Mouse (Mus musculus) heart, embryonic 15.5 days (tissue): ENCODE measurements around the gene E4f1. TPM values are rescaled to one million over a fixed set of nuclear protein-coding genes. Genes with fewer than 3 reads are reported as not detected.

ENCODE experiments used
- ATAC-seq: fragments of 200-750 bp; cut with Nextera tagmentation; replicated peaks from 2 replicates; pipeline ENCODE4 v1.8.0; 2017; ENCODE audit warnings: low read depth, moderate TSS enrichment; ENCODE audit not compliant: insufficient number of reproducible peaks, insufficient read depth, low FRiP score
- H3K27ac ChIP-seq: fragments of 300-500 bp; sonication (generic); 2 replicates; pipeline ENCODE4 v1.5.1; 2015; ENCODE audit warnings: mild to moderate bottlenecking, inconsistent platforms
- H3K27me3 ChIP-seq: fragments of 300-500 bp; sonication (generic); 2 replicates; pipeline ENCODE4 v1.6.1; 2015; ENCODE audit warnings: inconsistent platforms
- H3K36me3 ChIP-seq: fragments of 300-500 bp; sonication (generic); 2 replicates; pipeline ENCODE4 v1.6.1; 2015; ENCODE audit warnings: mild to moderate bottlenecking, inconsistent platforms
- H3K4me1 ChIP-seq: fragments of 300-500 bp; sonication (generic); replicated peaks from 2 replicates; pipeline ENCODE4 v1.6.1; 2015; ENCODE audit warnings: inconsistent platforms
- H3K4me2 ChIP-seq: fragments of 300-500 bp; sonication (generic); 2 replicates; pipeline ENCODE4 v1.6.1; 2015; ENCODE audit warnings: inconsistent platforms, mild to moderate bottlenecking, moderate library complexity
- H3K4me3 ChIP-seq: fragments of 300-500 bp; sonication (generic); 2 replicates; pipeline ENCODE4 v1.5.1; 2015; ENCODE audit warnings: mild to moderate bottlenecking, inconsistent platforms
- H3K9ac ChIP-seq: fragments of 300-500 bp; sonication (generic); 2 replicates; pipeline ENCODE4 v1.6.1; 2015; ENCODE audit warnings: mild to moderate bottlenecking, inconsistent platforms
- H3K9me3 ChIP-seq: fragments of 300-500 bp; sonication (generic); replicated peaks from 2 replicates; pipeline ENCODE4 v1.6.1; 2016; ENCODE audit warnings: inconsistent platforms
- WGBS: fragments of 180-500 bp; shearing (Covaris S2); methylation state at CpG from one replicate; pipeline ENCODE4 v1.1.7; 2015; ENCODE audit warnings: mixed read lengths; 5-methylcytosine and 5-hydroxymethylcytosine counted together
- polyA plus RNA-seq: library from polyadenylated mRNA; unstranded; fragments of >200 nt; fragmentation: Nextera tagmentation; extraction: Ambion mirVana; gene quantifications from 2 replicates; pipeline ENCODE4 v1.2.1, GENCODE M21; 2015

The E4f1 gene
- polyA plus RNA-seq, 1 experiment from 2014 or later, result 20.5 TPM

- H3K27ac ChIP-seq, result no peak overlapping the region
- peaks cover 14% of the 10 kb centered on the region for H3K36me3 ChIP-seq
- no peaks in the 10 kb centered on the region for H3K9me3 ChIP-seq
- H3K4me3 ChIP-seq, result no peak overlapping the region
- no peak overlapping the region for H3K4me2 ChIP-seq
- WGBS, result 53% methylated on average over 3 of the region's 3 CpGs
- H3K9ac ChIP-seq, result no peak overlapping the region
- H3K4me1 ChIP-seq, result no peaks in the 10 kb centered on the region
- no peaks in the 10 kb centered on the region for H3K27me3 ChIP-seq
- ATAC-seq, result no peak
Observed at GRCm38 (mm10) chr17:24402371-24402770, 67.7 kb downstream of the E4f1 start.

- H3K4me1 ChIP-seq, result no peaks in the 10 kb centered on the region
- H3K27ac ChIP-seq, result no peak overlapping the region
- no peak overlapping the region for H3K4me3 ChIP-seq
- ATAC-seq, result no peak
- no peaks in the 10 kb centered on the region for H3K27me3 ChIP-seq
- no peak overlapping the region for H3K9ac ChIP-seq
- peaks cover 5% of the 10 kb centered on the region for H3K36me3 ChIP-seq
- 81% methylated on average over 7 of the region's 7 CpGs for WGBS
- H3K9me3 ChIP-seq, result no peaks in the 10 kb centered on the region
- H3K4me2 ChIP-seq, result no peak overlapping the region
Observed at GRCm38 (mm10) chr17:24394456-24394855, 75.7 kb downstream of the E4f1 start.

Other genes with a start within 250 kb of the E4f1 start
- gene Tedc2, start 249.5 kb downstream of the E4f1 start, polyA plus RNA-seq, result 4.3 and 7.3 TPM in 2 replicates
- gene Ccnf, start 218.8 kb downstream of the E4f1 start, polyA plus RNA-seq, result 29.2 and 36.1 TPM in 2 replicates
- gene Abca17, start 119.2 kb downstream of the E4f1 start, polyA plus RNA-seq, result 0.10 TPM in 1 of 2 replicates, not detected in the other
- gene Abca3, start 118.4 kb downstream of the E4f1 start, polyA plus RNA-seq, result 6.0 and 7.8 TPM in 2 replicates
- 186 and 210 TPM in 2 replicates for gene Rnps1, start 55.7 kb downstream of the E4f1 start, polyA plus RNA-seq
- 245 and 301 TPM in 2 replicates for gene Eci1, start 43.7 kb downstream of the E4f1 start, polyA plus RNA-seq
- gene Dnase1l2, start 27.2 kb downstream of the E4f1 start, polyA plus RNA-seq, result 1.1 and 1.2 TPM in 2 replicates
- 60.5 and 63.0 TPM in 2 replicates for gene Pgp, start 79 bp upstream of the E4f1 start, polyA plus RNA-seq
- gene Bricd5, start 3.6 kb upstream of the E4f1 start, polyA plus RNA-seq, result 0.18 TPM in 1 of 2 replicates, not detected in the other
- 15.2 and 18.8 TPM in 2 replicates for gene Mlst8, start 8.8 kb upstream of the E4f1 start, polyA plus RNA-seq
- 0.39 and 0.94 TPM in 2 replicates for gene Caskin1, start 18.3 kb upstream of the E4f1 start, polyA plus RNA-seq
- 59.2 and 84.9 TPM in 2 replicates for gene Traf7, start 57.6 kb upstream of the E4f1 start, polyA plus RNA-seq
- gene Rab26, start 63.9 kb upstream of the E4f1 start, polyA plus RNA-seq, result 0.97 and 1.2 TPM in 2 replicates
- gene Pkd1, start 79.5 kb upstream of the E4f1 start, polyA plus RNA-seq, result 12.4 and 21.1 TPM in 2 replicates
- 39.0 and 56.0 TPM in 2 replicates for gene Tsc2, start 162.3 kb upstream of the E4f1 start, polyA plus RNA-seq
- 7.7 and 10.9 TPM in 2 replicates for gene Nthl1, start 162.4 kb upstream of the E4f1 start, polyA plus RNA-seq
- 55.5 and 61.4 TPM in 2 replicates for gene Slc9a3r2, start 180.0 kb upstream of the E4f1 start, polyA plus RNA-seq
- 0.26 TPM in 1 of 2 replicates, not detected in the other for gene Npw, start 188.1 kb upstream of the E4f1 start, polyA plus RNA-seq
- 12.5 and 18.1 TPM in 2 replicates for gene Zfp598, start 199.4 kb upstream of the E4f1 start, polyA plus RNA-seq
- gene Syngr3, start 219.6 kb upstream of the E4f1 start, polyA plus RNA-seq, result 0.44 and 3.0 TPM in 2 replicates
- gene Gfer, start 225.8 kb upstream of the E4f1 start, polyA plus RNA-seq, result 26.3 and 26.8 TPM in 2 replicates
- gene Noxo1, start 225.9 kb upstream of the E4f1 start, polyA plus RNA-seq, result 0.94 and 1.3 TPM in 2 replicates
- 34.4 and 50.9 TPM in 2 replicates for gene Tbl3, start 237.3 kb upstream of the E4f1 start, polyA plus RNA-seq
- 0.13 TPM in 1 of 2 replicates, not detected in the other for gene Rnf151, start 247.8 kb upstream of the E4f1 start, polyA plus RNA-seq
- 770 and 917 TPM in 2 replicates for gene Rps2, start 247.8 kb upstream of the E4f1 start, polyA plus RNA-seq